Comparison of ENCODE assay signal across 21 mouse cellular contexts in genomic region chr16:49037771-49038170, GRCm38 (mm10). TPM values are rescaled to one million over a fixed set of nuclear protein-coding genes. Genes with fewer than 3 reads are reported as not detected.
"Had no signal": no experiment of that assay in that cellular context is flagged by ENCODE, and none has a peak within 500 bp of the region (broad histone marks: within the 10 kb centered on the region; RNA-seq: fewer than 3 reads in every experiment).

No protein-coding gene starts in this region.

- DNase-seq: liver; liver, embryonic 13.5 days; liver, postnatal 0 days; lung, adult 18-20 months; lung, adult 2 months; lung, embryonic 14.5 days; lung, postnatal 10 days; lung, postnatal 14 days; lung, postnatal 36 days; lung, postnatal 4 days; midbrain, embryonic 14.5 days had no signal

- ATAC-seq: liver, embryonic 12.5 days; liver, postnatal 0 days; lung, postnatal 0 days; midbrain, embryonic 13.5 days; midbrain, embryonic 15.5 days; midbrain, embryonic 16.5 days had no signal

RNA-seq across cellular contexts. Expression of gene Myh15, which starts 19.5 kb away (rescaled TPM):
- total RNA-seq: liver, adult 2 months; megakaryocyte progenitor cell, adult 5-6 weeks; megakaryocyte, adult 5-6 weeks; megakaryocyte-erythroid progenitor cell, adult 5-6 weeks; monocyte, adult 5-6 weeks had no signal
